Mouse (Mus musculus) limb, embryonic 12.5 days (tissue): Measurements from ENCODE around the gene Phf21a. TPM values are rescaled to one million over a fixed set of nuclear protein-coding genes. Genes with fewer than 3 reads are reported as not detected.

Experiments
- ATAC-seq: fragments of 200-750 bp; cut with Nextera tagmentation; 2 replicates; pipeline ENCODE4 v1.8.0; 2017; ENCODE audit warnings: low read depth, moderate TSS enrichment; ENCODE audit not compliant: insufficient number of reproducible peaks, insufficient read depth, low FRiP score, low TSS enrichment
- H3K27ac ChIP-seq: fragments of 300-500 bp; sonication (generic); 2 replicates; pipeline ENCODE4 v1.5.1; 2016; ENCODE audit warnings: mild to moderate bottlenecking, moderate library complexity
- H3K27me3 ChIP-seq: fragments of 300-500 bp; sonication (generic); 2 replicates; pipeline ENCODE4 v1.6.1; 2016; ENCODE audit warnings: mild to moderate bottlenecking, moderate library complexity
- H3K36me3 ChIP-seq: fragments of 300-500 bp; sonication (generic); 2 replicates; pipeline ENCODE4 v1.6.1; 2016; ENCODE audit warnings: mild to moderate bottlenecking, moderate library complexity
- H3K4me1 ChIP-seq: fragments of 300-500 bp; sonication (generic); replicated peaks from 2 replicates; pipeline ENCODE4 v1.6.1; 2016
- H3K4me2 ChIP-seq: fragments of 300-500 bp; sonication (generic); 2 replicates; pipeline ENCODE4 v1.6.1; 2016; ENCODE audit warnings: mild to moderate bottlenecking, moderate library complexity
- H3K4me3 ChIP-seq: fragments of 300-500 bp; sonication (generic); replicated peaks from 2 replicates; pipeline ENCODE4 v1.5.1; 2016; ENCODE audit warnings: mild to moderate bottlenecking
- H3K9ac ChIP-seq: fragments of 300-500 bp; sonication (generic); replicated peaks from 2 replicates; pipeline ENCODE4 v1.6.1; 2016; ENCODE audit warnings: mild to moderate bottlenecking, moderate library complexity
- H3K9me3 ChIP-seq: fragments of 300-500 bp; sonication (generic); 2 replicates; pipeline ENCODE4 v1.6.1; 2016; ENCODE audit warnings: mild to moderate bottlenecking, moderate library complexity
- WGBS: fragments of 180-500 bp; shearing (Covaris S2); methylation state at CpG from one replicate; pipeline ENCODE4 v1.1.7; 2016; 5-methylcytosine and 5-hydroxymethylcytosine counted together
- polyA plus RNA-seq: library from polyadenylated mRNA; unstranded; fragments of >200 nt; fragmentation: Nextera tagmentation; extraction: Ambion mirVana; gene quantifications from 2 replicates; pipeline ENCODE4 v1.2.1, GENCODE M21; 2016

Gene Phf21a
- polyA plus RNA-seq, 1 experiment from 2014 or later = 34.2 TPM

DNA sequence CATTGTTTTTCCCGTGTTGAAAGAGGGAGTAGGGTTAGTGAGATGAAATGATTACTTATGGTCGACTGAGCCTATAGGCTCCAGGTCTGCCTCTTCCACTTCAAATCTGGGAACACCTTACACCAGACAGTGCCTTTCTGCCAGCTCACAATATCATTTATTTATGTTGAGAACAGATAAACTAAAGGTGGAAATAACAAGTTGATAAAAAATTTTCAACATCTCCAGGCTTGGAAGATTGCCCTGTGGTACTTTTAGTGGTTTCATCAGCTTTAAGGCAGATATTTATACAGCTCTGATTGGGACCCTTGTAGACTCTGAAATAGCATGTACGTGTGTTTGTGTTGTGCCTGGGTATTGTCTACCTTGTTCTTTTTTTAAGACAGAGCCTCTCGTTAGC is 83.4 kb downstream of the Phf21a start:
- no peak overlapping the region for H3K27ac ChIP-seq
- no peaks in the 10 kb centered on the region for H3K27me3 ChIP-seq
- WGBS = 61% methylated on average over 4 of the region's 4 CpGs
- H3K4me1 ChIP-seq = no peaks in the 10 kb centered on the region
- no peaks in the 10 kb centered on the region for H3K36me3 ChIP-seq
- no peaks in the 10 kb centered on the region for H3K9me3 ChIP-seq
- H3K4me2 ChIP-seq = no peak overlapping the region
- H3K9ac ChIP-seq = no peak overlapping the region
- no peak overlapping the region for H3K4me3 ChIP-seq
- no peak for ATAC-seq

DNA sequence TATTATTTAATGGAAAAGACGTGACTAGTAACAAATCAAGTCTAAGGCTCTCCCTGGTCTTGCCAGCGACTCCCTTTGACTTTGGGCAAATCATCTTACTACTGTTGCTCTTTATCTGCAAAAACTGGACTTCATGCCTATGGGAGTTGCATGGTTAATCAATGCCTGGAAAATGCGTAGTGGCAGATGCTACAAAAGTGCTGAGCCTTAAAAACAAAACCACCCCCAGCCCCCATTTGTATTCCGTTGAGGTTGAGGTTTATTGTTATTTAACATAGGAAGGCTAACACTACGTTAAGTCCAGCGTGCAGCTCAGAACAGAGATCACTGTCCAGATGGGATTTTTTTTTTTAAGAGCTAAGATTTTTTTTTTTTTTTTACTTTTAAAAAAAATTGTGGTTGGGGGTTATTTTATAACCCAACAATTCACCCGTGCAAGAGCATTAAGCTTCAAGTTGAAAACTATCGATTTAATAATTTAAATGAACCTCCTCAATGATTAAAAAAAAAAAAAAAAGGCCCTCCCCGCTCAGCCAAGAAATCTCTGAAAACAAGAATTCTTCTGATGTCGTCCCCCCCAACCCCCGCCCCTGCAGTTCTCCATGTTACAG is 89.3 kb downstream of the Phf21a start:
- H3K9ac ChIP-seq = peak overlapping the region; percentile 90
- H3K27ac ChIP-seq = peak overlapping the region; percentile 100
- H3K27me3 ChIP-seq = no peaks in the 10 kb centered on the region
- WGBS = 4% methylated on average over 11 of the region's 11 CpGs
- ATAC-seq = no peak
- H3K4me2 ChIP-seq = peak overlapping the region; percentile 81
- H3K4me1 ChIP-seq = peaks cover 16% of the 10 kb centered on the region
- no peaks in the 10 kb centered on the region for H3K9me3 ChIP-seq
- peak overlapping the region; percentile 73 for H3K4me3 ChIP-seq
- no peaks in the 10 kb centered on the region for H3K36me3 ChIP-seq

DNA sequence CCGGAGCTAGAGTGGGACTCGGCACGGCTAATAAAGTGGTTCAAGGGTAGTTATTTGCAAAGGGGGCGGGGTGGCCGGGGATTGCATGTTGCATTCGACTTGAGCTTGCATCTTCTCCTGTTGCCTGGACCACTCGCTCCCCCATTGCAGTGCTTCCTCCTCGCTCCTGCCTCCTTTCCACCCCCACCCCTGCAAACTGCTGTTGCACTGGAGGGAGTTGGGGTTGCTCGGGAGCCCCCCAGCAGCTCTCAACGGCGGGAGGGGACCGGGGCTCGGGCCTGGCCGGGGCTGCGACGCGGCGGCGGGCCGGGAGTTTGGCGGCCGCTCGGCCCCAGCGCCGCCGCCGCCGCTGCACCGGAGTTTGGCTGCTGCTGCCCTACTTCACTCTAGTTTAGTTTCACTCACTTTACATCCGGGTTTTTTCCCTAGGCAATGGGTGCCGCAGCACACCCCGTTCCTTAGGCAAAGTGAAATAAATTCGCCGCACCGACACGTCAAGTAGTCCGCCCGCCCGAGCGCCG is 90.1 kb downstream of the Phf21a start:
- H3K27me3 ChIP-seq = no peaks in the 10 kb centered on the region
- WGBS = 0% methylated on average over 41 of the region's 41 CpGs
- peak overlapping the region; percentile 100 for H3K27ac ChIP-seq
- H3K4me2 ChIP-seq = peak overlapping the region; percentile 81
- H3K36me3 ChIP-seq = no peaks in the 10 kb centered on the region
- peak overlapping the region; percentile 90 for H3K9ac ChIP-seq
- ATAC-seq = peak; percentile 72
- H3K9me3 ChIP-seq = no peaks in the 10 kb centered on the region
- H3K4me3 ChIP-seq = peak overlapping the region; percentile 73
- H3K4me1 ChIP-seq = peaks cover 23% of the 10 kb centered on the region

DNA sequence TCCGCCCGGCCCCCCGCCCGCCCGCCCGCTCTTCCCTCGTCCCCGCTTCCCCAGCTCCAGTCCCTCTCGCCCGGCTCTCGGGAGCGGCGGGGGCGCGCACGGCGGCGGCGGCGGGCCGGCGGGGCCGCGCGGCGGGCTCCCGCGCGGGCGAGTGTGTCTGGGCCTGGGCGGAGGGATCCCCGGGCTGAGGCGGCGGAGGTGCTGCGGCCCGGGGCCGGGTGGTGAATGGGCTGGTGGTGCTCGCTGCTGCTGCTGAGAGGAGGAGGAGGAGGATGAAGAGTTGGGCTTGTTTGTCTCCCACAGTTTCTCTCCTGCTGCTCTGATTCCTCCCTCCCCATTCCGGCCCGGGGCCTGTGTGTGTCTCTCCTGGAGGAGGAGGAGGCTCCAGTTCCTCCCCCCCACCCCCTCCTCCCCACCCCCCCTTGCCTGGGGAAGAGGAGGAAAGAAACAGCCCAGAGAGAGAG is 90.7 kb downstream of the Phf21a start:
- Histone ChIP-seq H3K4me3 (peak overlapping the region; percentile 73), H3K9me3 (no peaks in the 10 kb centered on the region), H3K9ac (peak overlapping the region; percentile 90), H3K36me3 (no peaks in the 10 kb centered on the region), H3K27ac (peak overlapping the region; percentile 100), H3K4me2 (peak overlapping the region; percentile 81), H3K4me1 (peaks cover 24% of the 10 kb centered on the region), H3K27me3 (no peaks in the 10 kb centered on the region)
- WGBS = 0% methylated on average over 29 of the region's 40 CpGs
- peak; percentile 73 for ATAC-seq

DNA sequence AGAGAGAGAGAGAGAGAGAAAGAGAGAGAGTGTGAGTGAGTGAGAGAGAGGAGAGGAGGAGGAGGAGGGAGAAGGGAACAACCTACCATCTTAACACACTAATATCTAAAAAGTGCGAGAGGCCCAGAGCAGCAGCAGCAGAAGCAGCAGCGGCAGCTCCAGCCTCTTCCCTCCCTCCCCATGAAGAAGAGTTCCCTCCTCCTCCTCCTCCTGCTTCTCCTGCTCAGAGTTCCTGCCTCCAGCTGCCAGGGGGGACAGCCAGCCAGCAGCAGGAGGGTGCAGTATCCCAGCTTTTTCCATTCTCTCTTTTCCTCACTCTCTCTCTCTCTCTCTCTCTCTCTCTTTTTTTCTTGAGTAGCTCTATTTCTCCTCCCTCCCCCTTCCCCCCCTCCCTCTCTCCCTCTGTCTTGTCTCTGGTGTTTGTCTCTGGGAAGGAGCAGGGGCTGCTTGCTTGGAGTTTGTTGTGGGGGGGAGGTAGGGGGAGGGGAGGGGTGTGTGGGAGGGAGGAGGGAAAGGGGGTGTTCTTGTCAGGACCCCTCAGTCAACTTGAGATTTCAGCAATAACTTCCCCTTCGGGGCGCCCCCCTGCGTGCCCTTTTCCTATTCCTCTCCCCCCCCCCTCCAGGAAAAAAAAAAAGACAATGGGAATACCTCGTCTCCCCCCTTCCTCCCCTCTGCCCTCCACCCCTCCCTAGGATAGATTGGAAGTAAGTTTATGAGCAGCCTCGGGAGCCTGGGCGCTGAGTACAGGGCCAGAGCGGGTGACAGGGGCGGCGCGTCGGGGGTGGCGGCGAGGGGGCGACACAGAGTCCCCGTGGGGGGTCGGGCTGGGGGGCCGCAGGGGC is 91.4 kb downstream of the Phf21a start:
- 2% methylated on average over 17 of the region's 19 CpGs for WGBS

DNA sequence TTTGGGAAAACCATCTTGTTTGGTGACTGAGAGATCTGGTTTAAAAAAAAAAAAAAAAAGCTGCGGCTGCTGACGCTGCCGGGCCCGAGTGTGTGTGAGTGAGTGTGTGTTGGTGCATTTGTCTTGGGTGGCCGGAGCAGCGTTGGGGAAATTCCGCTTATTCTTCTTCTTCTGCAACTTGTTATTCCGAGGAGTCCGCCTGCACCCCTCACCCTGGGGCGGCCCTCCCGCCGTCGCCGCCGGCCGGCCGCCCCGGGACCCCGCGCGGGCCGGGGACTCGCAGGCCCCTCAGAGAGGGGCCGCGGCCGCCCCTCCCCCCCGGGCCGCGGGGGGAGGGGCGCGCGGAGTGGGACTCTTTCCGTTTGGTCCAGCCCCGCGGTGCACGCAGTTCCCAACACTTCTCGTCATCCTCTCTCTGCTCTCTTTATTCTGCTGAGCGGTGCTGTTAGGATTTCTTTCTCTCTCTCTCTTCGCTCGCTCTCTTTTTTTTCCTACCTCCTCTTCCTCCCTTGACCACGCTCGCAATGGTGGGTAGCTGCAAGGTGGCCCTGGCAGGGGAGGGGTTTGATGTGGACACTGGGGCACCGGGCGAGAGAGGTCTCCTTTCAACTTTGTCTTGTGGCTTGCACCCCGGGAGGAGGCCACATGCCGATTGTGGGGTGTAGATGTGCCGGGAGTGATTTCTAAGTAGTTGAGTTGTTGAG is 92.3 kb downstream of the Phf21a start:
- no peaks in the 10 kb centered on the region for H3K27me3 ChIP-seq
- peak overlapping the region; percentile 81 for H3K4me2 ChIP-seq
- no peaks in the 10 kb centered on the region for H3K9me3 ChIP-seq
- H3K27ac ChIP-seq = peak overlapping the region; percentile 100
- H3K9ac ChIP-seq = peak overlapping the region; percentile 90
- no peaks in the 10 kb centered on the region for H3K36me3 ChIP-seq
- ATAC-seq = 0 out of 2 replicates have a peak, but pooled peaks have one; percentile 11
- H3K4me1 ChIP-seq = peaks cover 34% of the 10 kb centered on the region
- under 1% methylated on average over 37 of the region's 47 CpGs for WGBS
- peak overlapping the region; percentile 73 for H3K4me3 ChIP-seq

More for the DNA sequence above, 91.4 kb downstream of the Phf21a start:
- H3K36me3 ChIP-seq = no peaks in the 10 kb centered on the region
- H3K27ac ChIP-seq = peak overlapping the region; percentile 100
- no peaks in the 10 kb centered on the region for H3K9me3 ChIP-seq
- no peaks in the 10 kb centered on the region for H3K27me3 ChIP-seq
- peaks cover 29% of the 10 kb centered on the region for H3K4me1 ChIP-seq
- peak overlapping the region; percentile 73 for H3K4me3 ChIP-seq
- peak overlapping the region; percentile 81 for H3K4me2 ChIP-seq
- ATAC-seq = peak; percentile 26
- H3K9ac ChIP-seq = peak overlapping the region; percentile 90

DNA sequence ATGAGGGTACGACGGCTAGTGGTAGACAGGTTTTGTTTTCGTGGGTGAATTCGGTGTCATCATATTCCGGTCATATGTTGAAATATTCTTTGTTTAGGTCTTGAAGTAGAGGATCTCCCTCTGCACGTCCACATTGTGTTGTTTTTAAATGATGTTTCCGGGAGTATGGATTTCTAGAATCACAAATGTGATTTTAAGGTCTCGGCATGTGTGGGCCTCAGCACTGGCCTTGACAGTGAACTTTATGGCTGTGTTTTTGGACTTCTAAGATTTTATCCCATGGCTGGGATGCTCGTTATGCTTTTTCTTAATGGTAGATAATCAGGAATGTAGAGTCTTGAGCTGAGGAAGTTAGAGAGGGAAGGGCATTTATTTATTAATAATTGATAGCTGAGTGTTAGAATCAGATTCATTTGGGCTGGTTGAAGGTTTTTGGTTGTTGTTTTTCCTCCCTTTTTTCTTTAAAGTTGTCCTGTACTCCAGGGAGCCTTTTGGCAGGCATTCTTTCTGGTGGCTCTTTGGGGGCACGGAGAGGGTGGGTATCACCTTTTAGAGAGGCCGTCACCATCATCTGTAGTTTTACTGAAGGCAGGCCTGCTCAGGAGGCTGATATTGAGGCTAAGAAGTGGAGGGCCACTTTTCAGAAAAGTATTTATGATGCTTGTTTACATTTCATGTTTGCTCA is 93.0 kb downstream of the Phf21a start:
- Histone ChIP-seq H3K9ac (peak overlapping the region; percentile 90), H3K4me1 (peaks cover 34% of the 10 kb centered on the region), H3K4me2 (peak overlapping the region; percentile 81), H3K36me3 (no peaks in the 10 kb centered on the region), H3K27me3 (no peaks in the 10 kb centered on the region), H3K27ac (peak overlapping the region; percentile 100), H3K9me3 (no peaks in the 10 kb centered on the region), H3K4me3 (peak overlapping the region; percentile 73)
- ATAC-seq = no peak
- WGBS = 11% methylated on average over 11 of the region's 11 CpGs

DNA sequence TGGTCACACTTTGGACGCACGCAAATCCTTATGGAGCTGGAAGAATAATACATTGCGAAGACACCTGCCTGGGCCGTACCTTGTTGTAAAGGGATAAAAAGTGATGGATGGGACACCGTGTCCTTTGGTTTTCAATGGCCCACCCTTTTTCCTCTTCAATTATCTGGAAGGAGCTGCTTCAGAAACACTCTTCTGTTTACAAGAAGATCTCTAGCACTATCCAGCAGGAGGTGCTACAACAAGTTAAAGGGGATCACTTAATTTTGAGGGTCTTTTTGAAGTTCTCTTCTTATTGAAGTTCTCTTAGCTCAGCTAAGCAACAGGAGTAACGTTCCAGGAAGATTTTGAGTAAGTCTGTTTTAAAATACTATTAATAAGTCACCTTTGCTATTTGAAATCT is 94.1 kb downstream of the Phf21a start:
- no peak overlapping the region for H3K27ac ChIP-seq
- peak overlapping the region; percentile 11; the same call in 1 of the 2 replicates for H3K4me3 ChIP-seq
- ATAC-seq = no peak
- WGBS = 59% methylated on average over 6 of the region's 6 CpGs
- H3K9ac ChIP-seq = no peak overlapping the region
- H3K36me3 ChIP-seq = no peaks in the 10 kb centered on the region
- H3K4me1 ChIP-seq = peaks cover 33% of the 10 kb centered on the region
- H3K4me2 ChIP-seq = peak overlapping the region; percentile 81
- no peaks in the 10 kb centered on the region for H3K9me3 ChIP-seq
- no peaks in the 10 kb centered on the region for H3K27me3 ChIP-seq

DNA sequence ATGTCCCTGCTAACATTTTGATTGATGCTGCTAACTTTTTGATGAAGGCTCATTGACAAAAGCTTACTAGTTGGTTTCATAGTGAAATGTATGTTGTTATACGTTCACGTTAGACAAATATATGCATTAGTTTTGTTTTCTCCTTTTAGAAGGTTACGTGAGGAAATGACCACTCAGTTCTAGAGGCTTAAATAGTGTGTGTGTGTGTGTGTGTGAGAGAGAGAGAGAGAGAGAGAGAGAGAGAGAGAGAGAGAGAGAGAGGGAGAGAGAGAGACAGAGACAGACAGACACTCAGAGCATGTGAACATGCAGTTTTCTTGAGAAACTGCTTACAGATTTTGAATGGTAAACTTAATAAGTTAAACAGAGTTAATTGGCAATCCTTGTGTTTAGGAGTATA is 95.8 kb downstream of the Phf21a start:
- H3K9ac ChIP-seq = no peak overlapping the region
- ATAC-seq = no peak

DNA sequence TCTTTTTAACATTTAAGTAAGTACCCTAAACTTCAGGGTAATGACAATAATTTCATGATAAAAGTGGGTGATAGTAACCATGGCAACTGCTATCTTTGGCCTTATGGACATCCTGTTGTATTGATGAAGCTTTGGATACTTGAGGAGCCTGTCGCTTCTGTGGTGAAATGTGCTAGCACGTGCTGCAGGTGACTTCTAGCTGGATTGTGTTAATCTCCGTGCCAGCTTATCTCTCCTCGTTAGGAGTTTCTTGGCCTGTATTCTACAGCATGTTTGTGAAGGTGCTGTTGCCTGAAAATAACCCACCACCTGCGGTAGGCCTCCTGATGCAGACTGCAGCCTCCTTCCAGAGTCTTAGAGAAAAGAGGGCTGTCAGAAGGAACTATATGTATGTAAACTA is 98.0 kb downstream of the Phf21a start:
- WGBS = 73% methylated on average over 5 of the region's 5 CpGs

More for the DNA sequence above, 95.8 kb downstream of the Phf21a start:
- no peaks in the 10 kb centered on the region for H3K27me3 ChIP-seq
- H3K4me1 ChIP-seq = peaks cover 31% of the 10 kb centered on the region
- no peaks in the 10 kb centered on the region for H3K9me3 ChIP-seq
- no peaks in the 10 kb centered on the region for H3K36me3 ChIP-seq
- H3K4me3 ChIP-seq = no peak overlapping the region
- peak overlapping the region; percentile 45 for H3K4me2 ChIP-seq
- no peak overlapping the region for H3K27ac ChIP-seq
- WGBS = 76% methylated on average over 3 of the region's 3 CpGs

More for the DNA sequence above, 98.0 kb downstream of the Phf21a start:
- Histone ChIP-seq H3K9ac (no peak overlapping the region), H3K9me3 (no peaks in the 10 kb centered on the region), H3K36me3 (no peaks in the 10 kb centered on the region), H3K4me1 (peaks cover 30% of the 10 kb centered on the region), H3K4me2 (no peak overlapping the region), H3K27me3 (no peaks in the 10 kb centered on the region), H3K27ac (no peak overlapping the region), H3K4me3 (no peak overlapping the region)
- no peak for ATAC-seq
